Mouse (Mus musculus) C2C12 (cell line): Measurements from ENCODE around the gene Nipal4. TPM values are rescaled to one million over a fixed set of nuclear protein-coding genes. Genes with fewer than 3 reads are reported as not detected.
"Not testable (repeated sequence)": the region's sequence is repeated elsewhere in the genome, so short reads cannot be mapped to it uniquely, and the experiment has no call there.

Source experiments
- H3K27me3 ChIP-seq: one replicate; pipeline ENCODE4 v1.6.1; 2011; ENCODE audit not compliant: control insufficient read depth, insufficient read depth, insufficient read length
- H3K36me3 ChIP-seq: one replicate; pipeline ENCODE4 v1.6.1; 2011; ENCODE audit not compliant: control insufficient read depth, insufficient read depth
- H3K4me3 ChIP-seq: one replicate; pipeline ENCODE4 v1.5.1; 2011; ENCODE audit warnings: mild to moderate bottlenecking, control low read depth; ENCODE audit not compliant: poor library complexity, insufficient read depth, severe bottlenecking
- H3K79me2 ChIP-seq: one replicate; pipeline ENCODE4 v1.6.1; 2011; ENCODE audit not compliant: control insufficient read depth, insufficient read depth
- H3K79me3 ChIP-seq: one replicate; pipeline ENCODE4 v1.6.1; 2011; ENCODE audit warnings: low read depth, control low read depth
- H3ac ChIP-seq: one replicate; pipeline ENCODE3; 2011; ENCODE audit warnings: low read depth; ENCODE audit not compliant: control insufficient read depth, insufficient read length
- CEBPB ChIP-seq: IDR thresholded peaks from one replicate; pipeline ENCODE4 v1.6.1; 2011; ENCODE audit warnings: low read depth, mild to moderate bottlenecking, control low read depth, moderate library complexity
- CTCF ChIP-seq: IDR thresholded peaks from one replicate; pipeline ENCODE4 v1.5.1; 2011; ENCODE audit not compliant: control insufficient read depth, insufficient read depth, insufficient read length
- FOSL1 ChIP-seq: IDR thresholded peaks from one replicate; pipeline ENCODE4 v1.8.0; 2011; ENCODE audit warnings: mild to moderate bottlenecking, low read length; ENCODE audit not compliant: poor library complexity, insufficient read depth, severe bottlenecking
- MAX ChIP-seq: IDR thresholded peaks from one replicate; pipeline ENCODE4 v1.6.1; 2011; ENCODE audit warnings: mild to moderate bottlenecking, control low read depth
- MYOD1 ChIP-seq: IDR thresholded peaks from one replicate; pipeline ENCODE4 v1.6.1; 2011; ENCODE audit warnings: low read depth; ENCODE audit not compliant: control insufficient read depth, insufficient read length
- MYOG ChIP-seq: IDR thresholded peaks from one replicate; pipeline ENCODE4 v1.6.1; 2011; ENCODE audit not compliant: control insufficient read depth, insufficient read length; ENCODE audit errors: extremely low read depth
- USF1 ChIP-seq: IDR thresholded peaks from one replicate; pipeline ENCODE4 v1.6.1; 2011; ENCODE audit warnings: low read depth, mild to moderate bottlenecking, control low read depth, moderate library complexity
- polyA plus RNA-seq: library from polyadenylated mRNA; unstranded; fragments of >200 nt; fragmentation: generic; extraction: Trizol; gene quantifications from one replicate; pipeline ENCODE4 v1.2.1, GENCODE M21; 2012; ENCODE audit warnings: missing spikeins

The Nipal4 gene
- polyA plus RNA-seq, 1 experiment = 0.08 TPM

DNA sequence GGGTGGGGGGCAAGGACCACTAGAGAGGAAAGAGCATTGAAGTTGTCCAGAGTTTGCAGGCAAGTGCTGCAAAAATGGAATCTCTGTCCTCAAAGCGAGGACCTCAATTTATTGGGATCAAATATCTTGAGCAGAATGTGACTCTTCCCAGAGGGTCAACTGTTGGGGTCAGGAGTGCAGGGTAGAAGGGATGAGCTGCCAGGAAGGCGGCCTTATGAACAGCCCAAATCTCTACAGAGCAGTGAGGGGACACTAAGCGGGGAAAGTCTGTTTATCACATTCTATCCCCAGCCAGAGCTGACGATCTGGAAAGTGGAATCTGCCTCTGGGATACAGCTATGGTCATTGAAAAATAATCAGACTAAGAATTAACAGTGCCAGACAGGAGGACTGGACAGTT is 27.9 kb upstream of the Nipal4 start:
- H3K27me3 ChIP-seq = no peaks in the 10 kb centered on the region
- no peaks in the 10 kb centered on the region for H3K79me3 ChIP-seq
- H3K36me3 ChIP-seq = no peaks in the 10 kb centered on the region
- H3ac ChIP-seq = no peak overlapping the region
- H3K4me3 ChIP-seq = no peak overlapping the region
- TF ChIP-seq MYOD1 = no peak
- no peak for TF ChIP-seq CEBPB
- no peak for TF ChIP-seq FOSL1
- TF ChIP-seq USF1 = no peak
- TF ChIP-seq MYOG = no peak
- no peak for TF ChIP-seq CTCF
- TF ChIP-seq MAX = no peak
- no peaks in the 10 kb centered on the region for H3K79me2 ChIP-seq

DNA sequence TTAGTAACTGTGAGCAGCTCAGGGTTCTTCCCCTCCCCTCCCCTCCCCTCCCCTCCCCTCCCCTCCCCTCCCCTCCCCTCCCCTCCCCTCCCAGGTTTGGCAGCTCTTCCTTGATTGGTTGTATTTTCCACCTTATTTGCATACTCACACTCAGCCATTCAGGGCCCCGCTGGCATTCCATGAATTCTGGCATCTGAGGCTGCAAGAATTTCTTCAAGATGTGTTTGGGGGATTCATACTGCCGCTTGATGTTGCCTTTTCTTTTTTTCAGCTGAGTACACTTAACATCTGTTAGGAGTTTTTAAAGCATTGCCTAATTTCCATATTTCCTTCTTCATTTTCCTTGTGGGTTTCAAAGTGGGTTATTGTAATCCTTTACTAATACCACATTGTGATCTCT is 22.0 kb upstream of the Nipal4 start:
- no peaks in the 10 kb centered on the region for H3K79me2 ChIP-seq
- H3K36me3 ChIP-seq = no peaks in the 10 kb centered on the region
- no peak overlapping the region for H3ac ChIP-seq
- H3K27me3 ChIP-seq = peaks cover 7% of the 10 kb centered on the region
- H3K79me3 ChIP-seq = no peaks in the 10 kb centered on the region
- no peak overlapping the region for H3K4me3 ChIP-seq
- TF ChIP-seq MYOD1 (no peak), USF1 (no peak), MAX (no peak), MYOG (no peak), CTCF (no peak), CEBPB (no peak), FOSL1 (no peak)

DNA sequence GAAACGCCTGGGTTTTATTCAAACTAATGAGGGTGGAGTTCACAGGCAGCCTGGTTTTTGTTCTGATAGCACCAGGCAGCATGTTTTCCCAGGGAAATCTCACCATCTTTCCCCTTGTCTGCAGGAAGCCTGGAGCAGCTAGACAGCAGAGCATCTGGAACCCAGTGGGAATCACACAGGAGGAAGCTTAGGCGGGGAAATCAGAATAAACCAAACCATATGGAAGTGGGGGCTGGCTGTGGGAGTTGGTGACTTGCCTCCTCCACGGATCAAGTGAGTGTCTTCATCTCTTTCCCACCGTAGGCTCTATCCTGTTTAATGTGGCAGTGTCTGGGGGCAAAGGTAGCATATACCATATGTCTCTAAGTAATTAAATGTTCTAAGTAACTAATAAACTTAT is 19.2 kb upstream of the Nipal4 start:
- TF ChIP-seq MYOD1 (no peak), FOSL1 (no peak)
- Histone ChIP-seq H3K79me2 (no peaks in the 10 kb centered on the region), H3ac (no peak overlapping the region), H3K36me3 (no peaks in the 10 kb centered on the region), H3K27me3 (peaks cover 7% of the 10 kb centered on the region), H3K79me3 (no peaks in the 10 kb centered on the region), H3K4me3 (no peak overlapping the region)

DNA sequence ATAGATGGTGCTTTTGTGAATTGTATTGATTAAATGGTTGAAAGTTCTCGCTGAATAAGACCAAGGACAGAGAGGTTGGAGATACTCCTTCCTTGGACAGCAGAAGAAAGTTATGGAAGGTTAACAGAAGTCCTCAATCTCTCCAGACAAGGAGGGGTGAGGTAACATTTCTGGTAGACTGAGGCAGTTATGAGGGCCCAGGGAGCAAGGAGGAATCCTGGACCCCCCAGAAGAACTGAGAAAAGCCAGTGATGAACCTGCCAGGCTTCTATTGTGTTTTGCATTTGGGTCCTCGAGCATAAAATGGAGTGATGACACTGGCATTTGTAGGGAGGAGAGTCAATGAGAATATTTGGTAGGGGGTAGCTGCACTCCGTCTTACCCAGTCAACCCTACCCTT is 18.6 kb upstream of the Nipal4 start:
- H3K4me3 ChIP-seq = no peak overlapping the region
- no peaks in the 10 kb centered on the region for H3K36me3 ChIP-seq
- TF ChIP-seq FOSL1 (no peak), MAX (no peak), MYOD1 (no peak), MYOG (no peak), CEBPB (no peak), CTCF (no peak), USF1 (no peak)
- H3K27me3 ChIP-seq = peaks cover 7% of the 10 kb centered on the region
- no peaks in the 10 kb centered on the region for H3K79me2 ChIP-seq
- no peak overlapping the region for H3ac ChIP-seq
- no peaks in the 10 kb centered on the region for H3K79me3 ChIP-seq

DNA sequence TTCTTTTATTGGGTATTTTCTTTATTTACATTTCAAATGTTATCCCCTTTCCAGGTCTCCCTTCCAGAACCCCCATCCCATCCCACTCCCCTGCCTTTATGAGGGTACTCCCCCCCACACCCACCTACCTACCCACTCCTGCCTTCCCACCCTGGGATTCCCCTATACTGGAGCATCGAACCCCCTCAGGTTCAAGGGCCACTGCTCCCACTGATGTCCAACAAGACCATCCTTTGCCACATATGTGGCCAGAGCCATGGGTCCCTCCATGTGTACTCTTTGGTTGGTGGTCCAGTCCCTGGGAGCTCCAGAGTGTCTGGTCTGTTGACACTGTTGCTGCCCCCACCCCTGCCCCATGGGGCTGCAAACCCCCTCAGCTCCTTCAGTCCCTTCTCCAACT is 15.7 kb upstream of the Nipal4 start:
- not testable (repeated sequence) for H3K79me2 ChIP-seq, H3ac ChIP-seq, H3K27me3 ChIP-seq, H3K36me3 ChIP-seq, H3K79me3 ChIP-seq, H3K4me3 ChIP-seq

DNA sequence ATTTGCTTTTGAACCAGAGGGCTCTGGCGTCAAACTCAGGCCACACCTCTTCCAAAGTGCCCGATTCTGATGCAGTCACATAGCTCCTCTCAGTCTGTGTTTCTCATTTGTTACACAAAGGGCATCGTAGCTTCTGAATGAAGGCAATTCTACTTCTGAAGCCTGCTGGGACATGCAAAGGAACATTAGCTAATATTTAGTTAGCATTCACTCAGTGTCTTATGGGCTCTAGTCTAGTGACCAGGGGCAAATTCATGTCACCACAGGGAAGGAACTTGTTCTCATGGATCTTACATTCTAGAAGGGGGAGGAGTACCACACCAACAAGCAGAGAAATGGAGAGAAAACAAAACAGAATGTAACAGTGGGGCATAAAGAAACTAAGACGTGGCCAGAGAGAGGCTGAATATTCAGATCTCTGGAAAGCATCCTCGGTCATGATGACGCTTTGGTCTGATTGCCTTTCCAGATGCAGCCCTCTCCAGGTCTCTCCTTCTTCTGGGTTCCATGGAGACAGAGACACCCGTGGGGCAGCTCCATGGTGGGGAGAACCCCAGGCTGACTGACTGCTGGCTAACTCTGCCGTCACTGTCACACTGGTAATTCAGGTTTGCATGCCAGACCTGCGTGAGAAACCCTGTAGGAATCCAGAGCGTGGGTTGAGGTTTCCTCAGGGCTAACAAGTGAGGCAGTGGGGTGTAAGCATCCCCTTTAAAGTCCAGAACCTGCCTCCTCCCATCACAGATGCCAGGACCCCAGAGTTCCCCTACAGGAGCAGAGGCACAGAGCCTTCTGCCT is 11.1 kb upstream of the Nipal4 start:
- Histone ChIP-seq H3K27me3 (no peaks in the 10 kb centered on the region), H3K79me2 (no peaks in the 10 kb centered on the region), H3K36me3 (no peaks in the 10 kb centered on the region), H3K79me3 (no peaks in the 10 kb centered on the region), H3ac (no peak overlapping the region), H3K4me3 (no peak overlapping the region)
- TF ChIP-seq CTCF (no peak), USF1 (no peak), CEBPB (no peak), MAX (no peak), MYOD1 (no peak), MYOG (no peak), FOSL1 (no peak)
